Mouse (Mus musculus) megakaryocyte progenitor cell, adult 5-6 weeks (primary cell): ENCODE measurements around the gene Nme8. TPM values are rescaled to one million over a fixed set of nuclear protein-coding genes. Genes with fewer than 3 reads are reported as not detected.

Experiments
- ATAC-seq: replicated peaks from 2 replicates; pipeline ENCODE4 v1.8.0; 2016; ENCODE audit warnings: mild to moderate bottlenecking, moderate TSS enrichment, inconsistent platforms; ENCODE audit not compliant: poor library complexity
- total RNA-seq, 2 experiments: library from RNA; stranded (forward) in 1 of 2; stranded (reverse) in 1 of 2; fragments of 157-497, 149-512 nt in 1 of 2; fragments of 200-1000 nt in 1 of 2; gene quantifications; 2 replicates each; pipeline versions ENCODE4 v1.2.3 to v1.2.4; 2015 to 2017

Gene Nme8
- total RNA-seq, 2 experiments from 2014 or later: not detected

- no peak for ATAC-seq
These were observed 53.4 kb downstream of the Nme8 start for GRCm38 (mm10) chr13:19644225-19644624.

GRCm38 (mm10) chr13:19643519-19643918 is 54.1 kb downstream of the Nme8 start:
- no peak for ATAC-seq

- peak; percentile 64 for ATAC-seq
These were observed 57.3 kb downstream of the Nme8 start for GRCm38 (mm10) chr13:19640203-19640851.

- ATAC-seq: peak; percentile 79
These were observed 61.5 kb downstream of the Nme8 start for GRCm38 (mm10) chr13:19636131-19636530.

- ATAC-seq: no peak
These were observed 66.6 kb downstream of the Nme8 start for GRCm38 (mm10) chr13:19630768-19631709.

GRCm38 (mm10) chr13:19626473-19626872 is 71.1 kb downstream of the Nme8 start:
- ATAC-seq: no peak

GRCm38 (mm10) chr13:19624632-19625320 is 72.8 kb downstream of the Nme8 start:
- no peak for ATAC-seq

GRCm38 (mm10) chr13:19623228-19623905 is 74.2 kb downstream of the Nme8 start:
- ATAC-seq: peak; percentile 1; the same call in 1 of the 2 replicates

GRCm38 (mm10) chr13:19622573-19623227 is 74.9 kb downstream of the Nme8 start, which contains the start of gene Sfrp4:
TSS of gene Sfrp4 (plus strand) at chr13:19623104.
- ATAC-seq: peak; percentile 56

- peak; percentile 74 for ATAC-seq
These were observed 78.2 kb downstream of the Nme8 start, which contains the start of gene Epdr1 for GRCm38 (mm10) chr13:19619216-19619927. TSS of gene Epdr1 (minus strand) at chr13:19619927.

GRCm38 (mm10) chr13:19618841-19619215 is 78.8 kb downstream of the Nme8 start:
- 0 out of 2 replicates have a peak, but pooled peaks have one; percentile 16 for ATAC-seq

GRCm38 (mm10) chr13:19618081-19618480 is 79.5 kb downstream of the Nme8 start:
- no peak for ATAC-seq

- ATAC-seq: no peak
These were observed 83.3 kb downstream of the Nme8 start for GRCm38 (mm10) chr13:19614311-19614710.

- ATAC-seq: no peak
These were observed 84.2 kb downstream of the Nme8 start for GRCm38 (mm10) chr13:19613426-19613825.

- no peak for ATAC-seq
These were observed 84.6 kb downstream of the Nme8 start for GRCm38 (mm10) chr13:19612963-19613362.

- no peak for ATAC-seq
These were observed 85.2 kb downstream of the Nme8 start for GRCm38 (mm10) chr13:19612348-19612747.

GRCm38 (mm10) chr13:19608120-19608519 is 89.5 kb downstream of the Nme8 start:
- ATAC-seq: peak; percentile 49

GRCm38 (mm10) chr13:19604916-19605315 is 92.7 kb downstream of the Nme8 start:
- ATAC-seq: peak; percentile 88

- no peak for ATAC-seq
These were observed 93.9 kb downstream of the Nme8 start for GRCm38 (mm10) chr13:19603719-19604118.
